12 mouse cellular contexts compared by ENCODE assay signal in genomic region chrX:35879703-35880102, GRCm38 (mm10). TPM values are rescaled to one million over a fixed set of nuclear protein-coding genes. Genes with fewer than 3 reads are reported as not detected.
DNase-seq lines count a peak whose midpoint lies in the region; ATAC-seq and TF ChIP-seq lines count a peak whose summit lies in the region.
"Had no signal": no experiment of that assay in that cellular context is flagged by ENCODE, and none has a peak within 500 bp of the region (broad histone marks: within the 10 kb centered on the region; RNA-seq: fewer than 3 reads in every experiment).

No protein-coding gene starts in this region.

- H3K9ac ChIP-seq in hindbrain, embryonic 11.5 days (ENCODE audit: low read depth, low read length), result no peak overlapping the region
- no peak overlapping the region for H3K9ac ChIP-seq in hindbrain, embryonic 12.5 days
- no peak overlapping the region for H3K9ac ChIP-seq in midbrain, embryonic 14.5 days (replicated peaks; ENCODE audit: low read length)
- no peak overlapping the region for H3K9ac ChIP-seq in midbrain, embryonic 16.5 days (ENCODE audit: low read depth, low read length)
- H3K9ac ChIP-seq in stomach, postnatal 0 days (ENCODE audit: low read length), result no peak overlapping the region
- no peak overlapping the region for H3K9ac ChIP-seq in midbrain, embryonic 13.5 days (replicated peaks)
- H3K9ac ChIP-seq: embryonic facial prominence, embryonic 12.5 days; lung, embryonic 15.5 days; neural tube, embryonic 13.5 days had no signal

- DNase-seq in hindbrain, embryonic 11.5 days (ENCODE audit: low spot score), result peak; percentile 12
- DNase-seq in midbrain, embryonic 14.5 days, result peak; percentile 51
- peak; percentile 9 for DNase-seq in ZHBTc4 (ENCODE audit: low read depth, low spot score)
- no peak for DNase-seq in stomach, postnatal 0 days (ENCODE audit: low spot score)
- no peak for DNase-seq in spleen, postnatal 14 days (ENCODE audit: low spot score in 2 of 2)

- H3K27me3 ChIP-seq in hindbrain, embryonic 11.5 days (ENCODE audit: control insufficient read depth, insufficient read depth, low read length), result no peaks in the 10 kb centered on the region
- no peaks in the 10 kb centered on the region for H3K27me3 ChIP-seq in hindbrain, embryonic 12.5 days
- no peaks in the 10 kb centered on the region for H3K27me3 ChIP-seq in midbrain, embryonic 14.5 days (ENCODE audit: control insufficient read depth, insufficient read depth, low read length)
- no peaks in the 10 kb centered on the region for H3K27me3 ChIP-seq in midbrain, embryonic 16.5 days (ENCODE audit: control insufficient read depth, insufficient read depth, low read depth, low read length)
- no peaks in the 10 kb centered on the region for H3K27me3 ChIP-seq in stomach, postnatal 0 days (ENCODE audit: control insufficient read depth, insufficient read depth, low read length)
- H3K27me3 ChIP-seq in midbrain, embryonic 13.5 days, result no peaks in the 10 kb centered on the region
- H3K27me3 ChIP-seq: embryonic facial prominence, embryonic 12.5 days; lung, embryonic 15.5 days; neural tube, embryonic 13.5 days had no signal

- ATAC-seq in hindbrain, embryonic 11.5 days (ENCODE audit: low FRiP score), result no peak
- no peak for ATAC-seq in hindbrain, embryonic 12.5 days (ENCODE audit: low FRiP score)
- no peak for ATAC-seq in midbrain, embryonic 14.5 days (ENCODE audit: low FRiP score, low TSS enrichment)
- ATAC-seq in midbrain, embryonic 16.5 days, result no peak
- no peak for ATAC-seq in stomach, postnatal 0 days (ENCODE audit: low FRiP score, low TSS enrichment)
- ATAC-seq in midbrain, embryonic 13.5 days, result no peak

- H3K4me1 ChIP-seq in hindbrain, embryonic 11.5 days (replicated peaks; ENCODE audit: control insufficient read depth, insufficient read depth, low read length), result no peaks in the 10 kb centered on the region
- H3K4me1 ChIP-seq in hindbrain, embryonic 12.5 days, result no peaks in the 10 kb centered on the region
- H3K4me1 ChIP-seq in midbrain, embryonic 14.5 days (ENCODE audit: control insufficient read depth, insufficient read depth, low read length), result no peaks in the 10 kb centered on the region
- no peaks in the 10 kb centered on the region for H3K4me1 ChIP-seq in midbrain, embryonic 16.5 days (ENCODE audit: control insufficient read depth, insufficient read depth, low read length)
- H3K4me1 ChIP-seq in stomach, postnatal 0 days (replicated peaks; ENCODE audit: control insufficient read depth, insufficient read depth), result no peaks in the 10 kb centered on the region
- H3K4me1 ChIP-seq in midbrain, embryonic 13.5 days (replicated peaks), result no peaks in the 10 kb centered on the region
- H3K4me1 ChIP-seq: embryonic facial prominence, embryonic 12.5 days; lung, embryonic 15.5 days; neural tube, embryonic 13.5 days had no signal

- no peak overlapping the region for H3K4me2 ChIP-seq in hindbrain, embryonic 11.5 days (replicated peaks; ENCODE audit: low read depth, low read length)
- H3K4me2 ChIP-seq in hindbrain, embryonic 12.5 days (replicated peaks), result no peak overlapping the region
- H3K4me2 ChIP-seq in midbrain, embryonic 14.5 days (ENCODE audit: low read length), result no peak overlapping the region
- H3K4me2 ChIP-seq in midbrain, embryonic 16.5 days (ENCODE audit: low read length), result no peak overlapping the region
- H3K4me2 ChIP-seq in stomach, postnatal 0 days (replicated peaks; ENCODE audit: low read depth), result no peak overlapping the region
- H3K4me2 ChIP-seq in midbrain, embryonic 13.5 days (replicated peaks), result no peak overlapping the region
- H3K4me2 ChIP-seq: embryonic facial prominence, embryonic 12.5 days; heart, embryonic 11.5 days; lung, embryonic 15.5 days; neural tube, embryonic 13.5 days had no signal

- TF ChIP-seq EP300 in stomach, postnatal 0 days (optimal IDR thresholded peaks at IDR 0.05), result no peak

- no peak overlapping the region for H3K27ac ChIP-seq in hindbrain, embryonic 11.5 days (ENCODE audit: low read depth, low read length)
- no peak overlapping the region for H3K27ac ChIP-seq in hindbrain, embryonic 12.5 days
- H3K27ac ChIP-seq in midbrain, embryonic 14.5 days (replicated peaks; ENCODE audit: low read depth, low read length), result no peak overlapping the region
- no peak overlapping the region for H3K27ac ChIP-seq in midbrain, embryonic 16.5 days (ENCODE audit: low read length)
- no peak overlapping the region for H3K27ac ChIP-seq in stomach, postnatal 0 days (replicated peaks)
- no peak overlapping the region for H3K27ac ChIP-seq in midbrain, embryonic 13.5 days
- H3K27ac ChIP-seq: embryonic facial prominence, embryonic 12.5 days; lung, embryonic 15.5 days; neural tube, embryonic 13.5 days had no signal

- no peak overlapping the region for H3K4me3 ChIP-seq in hindbrain, embryonic 11.5 days (ENCODE audit: low read depth, low read length)
- no peak overlapping the region for H3K4me3 ChIP-seq in hindbrain, embryonic 12.5 days
- H3K4me3 ChIP-seq in midbrain, embryonic 14.5 days (replicated peaks; ENCODE audit: low read depth, low read length), result no peak overlapping the region
- H3K4me3 ChIP-seq in midbrain, embryonic 16.5 days (ENCODE audit: low read depth, low read length), result no peak overlapping the region
- H3K4me3 ChIP-seq in stomach, postnatal 0 days (ENCODE audit: low read depth, low read length), result no peak overlapping the region
- H3K4me3 ChIP-seq in midbrain, embryonic 13.5 days (replicated peaks), result no peak overlapping the region
- H3K4me3 ChIP-seq: embryonic facial prominence, embryonic 12.5 days; lung, embryonic 15.5 days; neural tube, embryonic 13.5 days had no signal

- no peaks in the 10 kb centered on the region for H3K9me3 ChIP-seq in hindbrain, embryonic 11.5 days (ENCODE audit: control insufficient read depth, low read length)
- H3K9me3 ChIP-seq in hindbrain, embryonic 12.5 days (replicated peaks), result no peaks in the 10 kb centered on the region
- no peaks in the 10 kb centered on the region for H3K9me3 ChIP-seq in midbrain, embryonic 14.5 days (ENCODE audit: control insufficient read depth, low read length)
- H3K9me3 ChIP-seq in midbrain, embryonic 16.5 days (replicated peaks; ENCODE audit: control insufficient read depth, low read length, poor library complexity, severe bottlenecking), result no peaks in the 10 kb centered on the region
- H3K9me3 ChIP-seq in stomach, postnatal 0 days (ENCODE audit: control insufficient read depth, low read length), result no peaks in the 10 kb centered on the region
- H3K9me3 ChIP-seq in midbrain, embryonic 13.5 days, result no peaks in the 10 kb centered on the region
- H3K9me3 ChIP-seq: embryonic facial prominence, embryonic 12.5 days; lung, embryonic 15.5 days; neural tube, embryonic 13.5 days had no signal

- whole genome bisulfite sequencing in hindbrain, embryonic 11.5 days, result 65% methylated on average over 1 of the region's 1 CpGs
- 85% methylated on average over 1 of the region's 1 CpGs for WGBS in hindbrain, embryonic 12.5 days
- WGBS in midbrain, embryonic 14.5 days, result 50% methylated on average over 1 of the region's 1 CpGs
- 65% methylated on average over 1 of the region's 1 CpGs for WGBS in midbrain, embryonic 16.5 days
- 63% methylated on average over 1 of the region's 1 CpGs for WGBS in stomach, postnatal 0 days
- WGBS in midbrain, embryonic 13.5 days, result 68% methylated on average over 1 of the region's 1 CpGs

- no peaks in the 10 kb centered on the region for H3K36me3 ChIP-seq in hindbrain, embryonic 11.5 days (ENCODE audit: control insufficient read depth, insufficient read depth, low read length)
- no peaks in the 10 kb centered on the region for H3K36me3 ChIP-seq in hindbrain, embryonic 12.5 days
- no peaks in the 10 kb centered on the region for H3K36me3 ChIP-seq in midbrain, embryonic 14.5 days (ENCODE audit: control insufficient read depth, insufficient read depth, low read length)
- H3K36me3 ChIP-seq in midbrain, embryonic 16.5 days (ENCODE audit: control insufficient read depth, insufficient read depth, low read length), result no peaks in the 10 kb centered on the region
- no peaks in the 10 kb centered on the region for H3K36me3 ChIP-seq in stomach, postnatal 0 days (ENCODE audit: control insufficient read depth, insufficient read depth, low read length)
- no peaks in the 10 kb centered on the region for H3K36me3 ChIP-seq in midbrain, embryonic 13.5 days
- H3K36me3 ChIP-seq: embryonic facial prominence, embryonic 12.5 days; lung, embryonic 15.5 days; neural tube, embryonic 13.5 days had no signal

- peak; percentile 69 for TF ChIP-seq CTCF in stomach, postnatal 0 days (IDR thresholded peaks at IDR 0.05; ENCODE audit: low read depth)

RNA-seq across cellular contexts. Expression of gene Dock11, which starts 8.9 kb away (rescaled TPM):
- 25.5 and 29.3 TPM in 2 replicates for polyA plus RNA-seq in hindbrain, embryonic 11.5 days (2014; fragmentation: Nextera tagmentation; extraction: Ambion mirVana)
- 23.5 and 23.6 TPM in 2 replicates for polyA plus RNA-seq in hindbrain, embryonic 12.5 days (2016; fragmentation: Nextera tagmentation; extraction: Ambion mirVana)
- 16.8 and 24.7 TPM in 2 replicates for polyA plus RNA-seq in midbrain, embryonic 14.5 days (2014; fragmentation: Nextera tagmentation; extraction: Ambion mirVana)
- 12.7 and 16.4 TPM in 2 replicates for polyA plus RNA-seq in midbrain, embryonic 16.5 days (2015; fragmentation: Nextera tagmentation; extraction: Ambion mirVana)
- polyA plus RNA-seq in stomach, postnatal 0 days (2015; fragmentation: Nextera tagmentation; extraction: Ambion mirVana), result 5.1 and 5.7 TPM in 2 replicates
- 16.1 and 16.7 TPM in 2 replicates for polyA plus RNA-seq in midbrain, embryonic 13.5 days (2015; fragmentation: Nextera tagmentation; extraction: Ambion mirVana)

Comparison
In these comparisons a context has a peak if more than half of its experiments do, and no peak if none do; other contexts are left out.
1. DNase-seq: peak in hindbrain, embryonic 11.5 days (single experiment), midbrain, embryonic 14.5 days (single experiment) and ZHBTc4 (single experiment); none in stomach, postnatal 0 days (single experiment) and spleen, postnatal 14 days (0 of 2).